Mouse (Mus musculus) ovary, postnatal 10 days (tissue): ENCODE data around the gene Ggt6.

Experiments used
- DNase-seq: peaks from one replicate; pipeline ENCODE4 v3.0.0; 2022; ENCODE audit warnings: low spot score

The Ggt6 gene

DNA sequence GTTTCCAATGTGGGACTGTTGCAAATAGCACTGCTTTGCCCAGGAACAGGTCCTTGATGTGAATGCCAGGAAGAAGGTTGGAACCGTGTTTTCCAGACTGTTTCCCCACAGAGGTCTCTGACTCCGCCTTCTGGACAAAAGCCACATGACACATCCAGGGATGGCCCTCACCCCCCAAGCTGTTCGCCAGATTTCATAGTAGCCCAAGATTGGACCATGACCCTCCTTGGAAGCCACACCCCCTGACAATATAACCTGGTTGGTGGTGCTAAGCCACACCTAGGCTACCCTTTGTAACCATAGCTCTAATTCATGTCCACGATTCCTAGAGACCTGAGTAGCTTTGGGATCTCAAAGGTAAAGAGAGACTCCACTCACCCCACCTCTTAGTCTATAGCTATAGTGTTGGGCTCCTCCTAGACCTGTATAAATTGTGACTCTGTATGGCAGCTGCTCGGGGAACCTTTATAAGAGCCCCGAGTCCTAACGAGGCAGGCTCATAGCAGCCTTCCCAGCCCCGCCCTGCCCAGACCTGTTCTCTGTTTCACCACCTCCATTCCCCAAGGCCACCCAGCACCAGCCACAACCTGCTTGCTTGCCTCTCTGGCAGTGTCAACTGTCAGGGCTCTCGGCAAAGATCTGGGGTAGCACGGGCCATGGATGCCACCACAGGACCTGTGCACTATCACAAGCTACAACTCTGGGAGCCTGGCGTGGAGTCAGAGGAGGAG, at the start of gene Ggt6:
Ggt6 (plus strand) TSS at position 564 of the 731 bp plus-strand sequence.
- DNase-seq, result no peak

DNA sequence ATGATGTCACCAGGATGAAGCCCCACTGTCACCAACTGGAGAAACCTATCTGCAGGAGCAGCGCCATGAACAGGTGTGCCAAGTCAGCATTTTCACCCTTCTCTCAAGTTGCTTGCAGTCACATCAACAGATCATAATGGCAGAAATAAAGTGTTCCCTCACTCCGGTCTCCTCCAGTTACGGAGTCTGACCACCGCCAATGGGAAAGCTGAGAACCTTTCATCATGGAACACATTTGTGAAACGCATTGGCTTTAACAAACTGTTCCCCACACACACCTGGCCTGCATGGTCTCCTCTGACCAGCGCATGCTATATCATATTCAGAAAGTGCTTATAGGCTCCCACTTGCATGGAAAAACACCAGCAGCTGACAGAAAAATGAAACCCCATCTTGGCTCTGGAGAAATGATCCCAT, 47.2 kb upstream of the Ggt6 start:
- DNase-seq, result no peak

DNA sequence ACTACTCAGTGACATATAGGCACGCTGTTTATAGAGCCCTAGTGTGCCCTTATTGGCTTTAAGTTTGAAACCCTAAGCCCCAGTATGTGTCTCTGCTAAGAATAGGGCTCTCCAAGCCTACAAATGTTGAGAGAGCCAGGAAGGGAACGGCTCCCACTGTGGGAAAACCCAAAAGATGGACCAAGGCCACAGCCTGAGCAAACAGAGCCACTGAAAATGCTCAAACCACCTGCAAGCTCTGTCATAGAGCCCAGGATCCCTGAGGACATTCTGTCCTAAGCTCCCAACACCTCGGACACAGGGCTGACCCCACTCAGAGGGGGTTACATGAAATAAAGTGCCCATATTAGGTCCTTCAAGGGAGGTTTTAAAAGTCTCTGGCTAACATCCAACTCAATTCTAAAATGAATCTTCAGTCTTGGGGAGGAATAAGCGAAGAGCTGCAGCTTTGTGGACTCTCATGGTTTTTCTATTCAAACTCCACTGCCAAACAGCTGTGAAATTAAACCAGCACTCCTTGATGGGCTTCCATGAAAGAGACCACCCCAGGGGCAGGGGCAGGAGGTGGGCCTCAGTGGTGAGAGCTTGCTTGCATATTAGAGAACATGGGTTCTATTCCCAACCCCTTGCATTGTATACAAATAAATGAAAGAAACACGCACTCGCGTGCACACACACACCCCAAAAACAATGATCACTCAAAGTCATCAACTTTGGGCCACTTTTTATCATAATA, 45.8 kb upstream of the Ggt6 start:
- DNase-seq, result no peak

DNA sequence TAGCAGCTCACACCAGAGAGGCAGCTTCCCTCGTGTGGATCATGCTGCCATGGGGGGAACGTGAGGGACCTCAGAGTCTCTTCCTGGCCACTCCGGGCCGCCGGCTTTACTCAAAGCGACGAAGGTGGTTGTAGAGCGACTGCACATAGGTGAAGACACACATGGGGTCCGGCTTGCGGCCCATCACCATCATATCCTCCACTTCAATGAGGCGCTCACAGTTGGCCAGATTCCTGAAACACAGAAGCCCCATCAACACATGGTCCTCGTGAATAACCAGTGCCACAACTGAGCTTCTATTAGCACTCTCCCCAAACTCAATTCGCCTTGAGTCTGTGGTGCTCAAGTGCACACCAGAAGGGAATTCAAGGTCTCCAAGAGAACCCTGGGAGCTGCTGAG, 44.1 kb upstream of the Ggt6 start:
- DNase-seq, result no peak

DNA sequence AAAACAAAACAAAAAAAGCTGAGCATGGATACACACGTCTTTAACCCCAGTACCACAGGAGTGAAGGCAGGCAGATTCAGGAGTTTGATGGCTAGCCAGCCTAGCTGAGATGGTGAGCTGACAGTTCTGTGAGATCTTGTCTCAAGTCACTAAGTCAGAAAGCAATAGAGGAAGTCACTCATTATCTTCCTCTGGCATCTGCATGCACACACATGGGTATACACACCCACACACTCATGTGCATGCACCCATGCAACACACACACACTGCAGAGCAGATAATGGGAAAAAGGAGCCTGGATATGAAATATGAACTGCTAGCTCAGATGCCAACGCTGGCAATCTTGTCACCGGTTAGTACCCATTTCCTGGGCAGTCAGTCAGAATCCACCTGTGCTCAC, 42.1 kb upstream of the Ggt6 start:
- DNase-seq, result no peak

DNA sequence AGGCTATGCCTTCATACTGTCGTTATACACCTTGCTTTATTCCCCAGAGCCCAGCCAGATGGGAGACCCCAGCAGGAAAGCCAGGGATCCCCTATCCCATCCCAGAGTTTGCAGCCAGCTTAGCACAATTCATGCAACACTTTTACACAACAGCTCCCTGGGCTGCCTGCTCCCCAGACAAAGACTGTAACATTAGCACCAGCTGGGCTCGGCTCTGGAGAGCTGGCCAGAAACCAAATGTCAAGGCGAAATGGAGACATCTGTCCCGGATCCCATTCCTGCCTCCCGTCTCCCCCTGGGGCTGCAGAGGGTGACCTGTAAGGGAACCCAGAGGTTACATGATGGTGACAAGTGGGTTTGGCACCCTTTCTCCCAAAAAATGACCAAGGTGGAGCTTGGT, 41.7 kb upstream of the Ggt6 start:
- DNase-seq, result no peak

DNA sequence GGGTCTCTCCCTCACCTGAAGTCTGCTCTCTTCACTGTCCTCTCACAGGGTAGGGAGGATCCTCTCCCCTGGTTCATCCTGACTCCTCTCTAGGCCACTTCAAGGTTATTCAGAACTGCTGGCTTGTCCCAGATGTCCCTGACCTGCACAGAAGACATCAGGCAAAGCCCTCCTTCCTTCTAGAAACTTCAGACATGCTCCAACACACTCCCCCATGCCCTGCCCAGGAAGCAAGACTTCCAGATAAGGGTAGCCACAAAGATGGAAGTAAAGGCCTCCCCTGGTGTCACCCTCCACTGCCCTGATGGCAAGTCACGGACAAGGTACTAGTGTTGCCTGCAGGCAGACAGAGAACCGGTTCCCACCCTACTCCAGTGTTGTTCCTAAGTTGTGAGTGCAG, 40.6 kb upstream of the Ggt6 start:
- DNase-seq, result no peak

DNA sequence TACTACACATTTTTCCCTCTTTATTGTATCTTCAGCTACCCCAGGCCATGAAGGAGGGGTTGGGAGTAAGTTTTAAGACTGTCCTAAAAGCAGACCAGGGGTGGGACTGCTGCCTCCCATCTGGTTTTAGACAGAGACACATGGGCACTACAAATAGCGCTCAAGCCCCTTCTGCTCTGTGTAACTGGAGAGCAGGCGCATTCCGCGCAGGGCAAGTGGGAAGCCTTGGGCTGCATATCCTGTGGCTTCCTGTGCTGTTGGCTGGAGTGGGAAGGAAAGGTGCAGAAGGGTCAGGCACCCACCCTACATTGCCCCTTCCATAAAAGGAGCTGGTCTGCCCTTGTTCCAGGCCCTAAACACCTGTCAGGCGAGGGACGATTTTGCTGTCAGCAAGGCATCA, 39.7 kb upstream of the Ggt6 start:
- no peak for DNase-seq

DNA sequence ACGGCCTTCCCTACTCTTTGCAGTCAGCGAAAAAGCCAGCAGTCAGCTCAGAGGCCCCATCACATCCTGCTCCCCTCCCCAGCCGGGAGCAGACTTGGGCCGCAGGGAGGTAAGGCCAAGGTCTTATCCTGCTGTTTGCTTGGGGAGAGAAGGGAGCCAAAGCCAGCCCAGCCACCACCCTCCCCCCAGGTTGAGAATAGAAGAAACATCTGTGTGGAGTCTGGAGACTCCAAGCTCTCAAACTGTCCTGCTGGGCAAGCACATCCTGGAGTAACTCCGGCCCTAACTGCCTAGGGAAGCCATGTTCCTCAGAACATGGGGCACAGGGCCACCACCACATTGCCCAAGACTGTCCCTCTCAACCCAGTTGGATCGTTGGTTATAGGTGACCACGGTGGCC, 38.7 kb upstream of the Ggt6 start:
- DNase-seq, result no peak

DNA sequence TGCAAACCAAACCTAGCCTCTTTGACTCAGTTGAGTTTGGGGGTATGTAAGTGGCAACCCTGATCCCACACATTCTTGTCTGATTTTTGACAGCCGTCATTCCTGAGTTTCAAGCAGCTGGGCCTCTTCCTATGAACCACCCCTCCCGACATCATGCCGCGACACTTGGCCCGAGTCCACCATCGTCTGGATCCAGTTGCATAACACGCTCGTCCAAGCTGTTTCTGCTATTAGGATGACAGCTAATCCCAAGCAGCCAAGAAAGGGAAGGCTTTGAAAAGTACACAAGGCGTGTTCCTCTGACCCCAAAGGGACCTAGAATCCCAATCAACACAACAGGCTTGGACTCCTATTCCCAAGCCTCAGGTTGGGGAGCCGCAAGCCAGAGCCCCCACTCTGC, 38.3 kb upstream of the Ggt6 start:
- DNase-seq, result no peak

DNA sequence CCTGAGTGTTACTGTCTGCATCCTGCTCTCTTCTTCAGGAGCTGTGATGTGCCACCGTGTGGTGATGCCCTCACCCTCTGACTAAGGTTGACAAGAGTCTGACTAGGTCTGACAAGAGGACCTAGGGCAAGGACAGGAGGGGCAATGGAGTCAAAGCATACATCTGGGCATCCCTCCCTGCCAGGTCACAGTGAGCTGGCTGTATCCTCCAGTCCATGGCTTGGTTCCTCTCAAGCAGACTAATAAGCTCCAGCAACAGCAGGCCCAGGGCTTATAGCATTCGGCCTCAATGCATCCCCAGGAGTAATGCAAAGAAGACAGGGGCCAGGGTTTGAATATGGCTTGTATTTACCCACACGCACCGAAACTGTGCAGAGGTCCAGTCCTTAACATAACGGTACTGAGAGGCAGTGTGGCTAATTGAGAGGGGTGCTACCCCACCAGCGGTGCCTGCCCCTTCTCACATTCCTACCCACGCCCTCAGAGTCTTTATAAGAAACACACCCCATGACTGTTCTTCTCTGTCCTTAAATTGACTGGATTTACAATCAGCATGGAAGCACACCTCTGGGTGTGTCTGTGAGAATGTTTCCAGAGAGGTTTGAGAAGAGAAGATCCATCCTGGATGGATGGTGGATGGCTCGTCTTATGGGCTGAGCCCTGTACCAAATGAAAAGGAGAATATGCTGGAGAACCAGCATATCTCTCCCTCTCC, 37.4 kb upstream of the Ggt6 start:
- DNase-seq, result no peak

DNA sequence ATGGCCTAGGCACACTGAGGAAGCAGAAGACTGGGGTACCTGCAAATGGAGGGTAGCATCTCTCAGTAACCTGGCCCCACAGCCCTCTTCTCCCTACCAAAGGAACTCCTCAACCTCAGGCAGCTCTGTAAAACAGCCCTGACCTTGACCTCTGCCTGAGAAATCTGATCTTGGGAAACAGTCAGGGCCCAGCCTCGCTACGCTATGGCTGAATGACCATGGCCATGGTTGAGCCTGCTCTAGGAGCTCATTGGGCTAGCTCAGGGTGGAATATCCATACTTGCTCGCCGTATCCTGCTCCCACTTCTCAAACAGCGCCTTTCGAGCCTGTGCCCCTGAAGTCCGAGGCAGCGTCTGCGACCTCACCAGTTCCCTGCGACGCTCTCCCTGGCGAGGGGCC, 34.3 kb upstream of the Ggt6 start:
- DNase-seq, result no peak

DNA sequence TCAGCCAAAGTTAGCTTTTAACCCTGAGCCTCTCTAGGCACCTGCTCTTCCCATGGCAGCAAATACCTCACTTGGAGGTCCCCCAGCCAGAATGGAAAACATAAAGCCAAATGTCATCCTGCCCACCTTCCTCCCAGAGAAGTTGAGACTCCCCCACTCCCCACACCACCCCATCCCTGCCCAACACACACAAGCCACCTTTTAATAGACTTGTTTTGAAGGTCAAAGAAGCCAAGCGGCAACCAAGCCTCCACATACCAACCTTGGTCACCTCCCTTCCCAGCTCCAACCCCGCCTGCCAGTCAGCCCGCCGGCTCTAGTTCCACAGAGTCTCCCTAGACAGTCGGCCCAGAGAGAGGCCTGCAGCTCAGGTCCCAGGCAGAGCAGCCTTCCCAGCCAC, 33.3 kb upstream of the Ggt6 start:
- DNase-seq, result no peak

DNA sequence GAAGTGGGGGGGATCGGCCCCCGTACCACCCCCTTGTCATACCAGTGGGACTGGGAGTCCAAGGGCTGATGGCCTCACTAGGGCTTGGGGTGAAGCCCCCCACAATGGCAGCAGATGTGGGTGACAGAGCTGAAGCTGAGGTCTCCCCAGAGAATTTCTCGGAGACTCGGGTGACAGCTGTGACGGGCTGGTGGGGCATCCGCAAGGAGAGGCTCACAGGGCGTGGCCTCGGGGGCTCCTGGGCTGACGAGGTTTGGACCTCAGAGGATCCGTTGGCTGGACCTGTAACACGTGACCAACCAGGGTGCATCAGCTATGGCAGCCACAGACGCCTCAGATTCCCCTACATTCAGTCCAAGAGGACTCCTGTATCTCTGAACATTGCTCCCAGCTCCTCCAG, 32.4 kb upstream of the Ggt6 start:
- DNase-seq, result no peak

DNA sequence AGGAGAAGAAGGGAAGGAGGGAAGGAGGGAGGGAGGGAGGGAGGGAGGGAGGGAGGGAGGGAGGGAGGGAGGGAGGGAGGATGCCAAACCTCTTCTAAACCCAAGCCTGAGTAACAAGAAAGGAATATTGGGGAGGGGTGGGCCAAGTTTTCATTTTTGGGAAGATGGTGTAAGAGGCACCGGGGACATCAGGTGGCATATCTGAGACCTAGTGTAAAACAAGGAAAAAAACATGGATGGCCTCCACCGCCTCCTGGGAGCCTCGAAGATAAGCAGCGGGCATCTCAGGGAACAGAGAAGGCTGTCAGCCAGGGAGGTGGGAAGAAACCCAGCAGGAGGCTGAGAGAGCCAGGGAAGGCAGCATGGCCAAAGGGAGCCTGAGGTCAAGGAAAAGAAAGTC, 29.8 kb upstream of the Ggt6 start:
- DNase-seq, result no peak

DNA sequence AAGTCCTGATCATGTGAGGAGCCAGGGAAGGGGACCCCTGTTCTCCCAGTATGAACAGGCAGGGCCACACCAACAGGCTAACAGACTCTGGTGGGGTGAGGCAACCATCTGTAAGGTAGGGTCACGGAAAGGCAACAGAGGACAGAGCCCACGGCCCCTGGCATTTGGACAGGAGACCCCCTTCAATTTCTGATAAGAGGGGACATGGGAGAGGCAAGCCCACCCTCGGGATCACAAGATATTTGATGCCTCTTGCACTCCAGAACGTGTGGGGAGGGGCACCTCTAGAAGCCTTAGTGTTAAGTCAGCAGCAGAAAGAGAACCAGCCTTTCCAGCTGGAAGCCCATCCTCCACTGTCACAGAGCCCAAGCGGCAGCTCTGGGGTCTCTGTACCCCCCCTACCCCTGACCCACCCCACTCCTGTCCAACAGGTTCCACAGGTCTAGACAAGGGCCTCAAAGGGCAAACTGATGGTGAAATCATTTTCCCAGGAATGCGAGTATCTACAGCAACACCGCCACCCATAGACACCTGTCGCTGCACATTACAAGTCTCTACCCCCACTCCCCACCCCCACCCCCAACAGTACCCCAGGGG, 29.1 kb upstream of the Ggt6 start:
- DNase-seq, result no peak

DNA sequence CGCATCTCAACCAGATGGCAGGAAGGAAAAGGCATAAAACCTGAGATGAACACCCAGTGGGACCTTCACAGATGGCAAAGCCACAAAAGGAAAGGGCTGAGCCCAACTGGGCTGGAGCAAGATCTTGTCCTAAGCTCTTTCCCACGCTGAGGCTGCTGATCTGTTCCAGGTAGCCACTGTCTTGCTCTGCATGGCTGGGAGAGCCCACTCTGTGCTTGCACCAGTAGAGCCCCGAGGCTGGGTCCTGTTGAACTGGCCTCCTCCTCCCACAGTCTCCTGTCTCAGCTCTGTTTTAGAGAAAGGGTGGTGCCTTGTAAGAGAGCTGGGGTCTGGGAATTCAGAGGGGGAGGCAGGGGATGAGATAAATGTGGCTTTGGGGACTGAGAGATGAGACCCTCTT, 28.2 kb upstream of the Ggt6 start:
- DNase-seq, result no peak

DNA sequence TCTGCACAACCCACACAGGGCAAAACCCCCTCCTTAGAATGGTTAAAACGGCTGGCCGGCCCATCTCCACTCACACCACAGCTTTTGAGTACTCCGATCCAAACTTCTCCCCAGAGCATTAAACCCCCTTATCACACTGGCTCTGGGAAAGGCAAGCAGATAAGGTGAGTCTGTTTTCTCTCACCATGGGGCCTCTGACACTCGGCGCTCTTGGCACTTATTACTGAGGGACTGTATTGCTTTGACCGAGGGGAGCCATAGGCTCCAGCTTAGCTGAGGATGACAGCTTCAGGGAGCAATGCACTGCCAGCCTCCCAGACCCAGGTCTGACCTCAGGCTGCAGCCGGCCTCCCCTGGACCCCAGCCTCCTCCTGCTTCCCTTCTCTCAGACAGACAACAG, 27.8 kb upstream of the Ggt6 start:
- no peak for DNase-seq

DNA sequence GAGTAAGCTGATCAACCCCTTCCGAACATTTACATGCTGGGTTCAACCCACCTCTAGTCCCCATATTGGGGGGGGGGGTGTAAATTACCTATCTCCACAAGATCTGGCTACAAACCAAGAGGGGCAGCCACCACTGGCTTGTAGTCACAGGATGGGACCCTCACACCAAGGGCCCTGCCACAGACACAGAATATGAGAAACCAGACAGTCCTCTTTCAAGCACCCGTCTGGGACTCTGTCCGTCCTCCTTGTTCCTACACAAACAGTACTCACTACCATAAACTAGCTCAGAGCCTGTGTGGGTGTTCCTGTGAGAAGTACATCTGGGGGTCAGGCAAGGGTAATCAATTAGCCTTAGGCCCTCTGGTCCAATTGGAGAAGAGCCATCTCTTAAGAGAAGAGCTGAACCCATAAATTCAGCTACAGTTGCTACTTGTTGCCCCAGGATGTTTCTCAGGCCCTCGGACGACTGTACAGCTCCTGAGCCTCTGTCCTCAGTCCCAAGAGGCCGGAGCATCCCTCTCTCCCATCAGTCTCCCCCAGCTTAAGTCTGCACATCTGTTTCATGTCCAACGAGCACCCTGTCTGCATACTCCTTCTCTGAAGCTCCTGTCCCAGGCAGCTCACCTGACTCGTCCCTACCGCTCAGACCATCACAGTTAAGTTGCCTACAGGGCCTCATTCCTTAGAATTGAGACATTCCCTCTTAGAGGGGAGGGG, 26.7 kb upstream of the Ggt6 start:
- DNase-seq, result no peak

DNA sequence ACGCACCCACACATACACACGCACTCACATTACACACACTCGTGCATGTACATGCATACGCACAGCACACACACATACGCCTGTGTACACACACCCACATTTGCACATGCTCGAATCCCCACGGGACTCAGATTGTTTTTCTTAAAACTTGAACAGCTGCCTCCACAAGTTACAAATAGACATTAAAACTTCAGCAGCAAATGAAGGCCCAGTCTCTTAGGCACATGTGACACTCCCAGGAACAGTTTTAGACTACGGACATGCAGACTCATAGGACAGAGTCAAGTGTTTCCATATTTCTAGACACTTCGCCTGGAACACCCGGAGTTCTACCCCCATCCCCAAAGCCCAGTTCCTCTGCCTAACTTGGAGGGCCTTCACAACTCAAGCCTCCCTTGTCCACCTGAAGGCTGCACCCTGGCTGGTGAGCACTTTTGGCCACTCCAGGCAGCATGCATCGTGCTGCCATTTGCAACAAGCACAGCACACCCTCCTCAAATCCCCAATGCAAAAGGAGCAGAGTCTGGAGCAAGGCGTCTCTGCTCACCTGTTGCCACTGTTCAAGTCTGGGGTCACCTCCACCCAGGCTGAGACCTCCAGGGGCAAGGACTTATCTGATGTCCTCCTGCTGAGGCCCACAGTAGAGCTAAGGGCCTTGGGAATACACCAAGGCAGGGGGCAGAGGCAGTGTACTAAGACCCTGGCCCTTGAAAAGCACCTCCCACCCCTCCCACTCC, 25.5 kb upstream of the Ggt6 start:
- no peak for DNase-seq

DNA sequence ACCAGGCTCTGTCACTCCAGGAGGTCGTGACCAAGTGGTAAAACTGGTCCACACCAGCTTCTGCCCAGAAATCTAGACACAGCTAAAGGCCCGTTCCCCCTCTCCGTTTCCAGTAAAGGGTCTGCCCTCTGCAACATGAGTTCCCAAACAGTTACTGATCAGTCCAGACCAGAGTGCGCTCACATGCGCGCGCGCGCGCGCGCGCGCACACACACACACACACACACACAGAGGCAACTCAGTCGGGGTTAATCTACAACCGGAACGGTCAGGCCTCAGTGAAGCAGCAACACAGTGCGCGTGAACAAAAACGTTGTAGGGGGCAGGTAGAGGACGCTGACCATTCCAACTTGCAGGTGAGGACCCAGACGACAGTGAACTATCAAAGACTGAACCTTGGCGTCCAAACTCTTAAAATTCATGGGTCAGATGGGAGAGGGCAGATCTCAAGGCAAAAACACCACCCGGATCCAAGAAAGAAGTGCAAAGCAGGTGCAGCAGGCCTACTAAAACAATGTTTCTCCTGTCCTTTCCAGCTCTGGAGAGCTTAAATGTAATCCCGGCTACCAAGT, 24.7 kb upstream of the Ggt6 start:
- no peak for DNase-seq
